Mouse (Mus musculus) ovary, postnatal 36 days (tissue): ENCODE data around the gene Pkmyt1.
A peak's percentile ranks its signal among the peaks of the same experiment; 100 is the strongest.
"Not testable (repeated sequence)": the region's sequence is repeated elsewhere in the genome, so short reads cannot be mapped to it uniquely, and the experiment has no call there.

Source experiments
- DNase-seq: peaks from one replicate; pipeline ENCODE4 v3.0.0; 2022; ENCODE audit warnings: low spot score, mixed read lengths

Gene Pkmyt1

DNA sequence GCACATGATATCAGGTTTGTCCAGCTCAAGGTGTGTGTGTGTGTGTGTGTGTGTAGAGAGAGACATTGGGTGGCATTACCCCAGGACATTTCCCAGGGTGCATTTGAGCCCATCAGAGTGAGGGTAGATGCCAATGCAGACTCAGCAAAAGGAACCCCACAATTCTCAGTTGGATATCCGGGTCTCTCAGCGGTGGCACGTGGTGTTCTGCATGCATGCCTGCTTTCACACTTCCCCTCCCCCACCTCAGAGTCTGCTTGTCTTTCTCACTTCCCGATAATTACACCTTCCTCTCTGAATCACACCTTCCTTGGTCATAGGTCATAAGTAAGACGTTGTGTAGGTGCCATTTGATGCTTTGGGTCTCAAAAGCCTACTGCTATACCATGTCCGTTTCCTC, 21.9 kb downstream of the Pkmyt1 start:
- DNase-seq = no peak

DNA sequence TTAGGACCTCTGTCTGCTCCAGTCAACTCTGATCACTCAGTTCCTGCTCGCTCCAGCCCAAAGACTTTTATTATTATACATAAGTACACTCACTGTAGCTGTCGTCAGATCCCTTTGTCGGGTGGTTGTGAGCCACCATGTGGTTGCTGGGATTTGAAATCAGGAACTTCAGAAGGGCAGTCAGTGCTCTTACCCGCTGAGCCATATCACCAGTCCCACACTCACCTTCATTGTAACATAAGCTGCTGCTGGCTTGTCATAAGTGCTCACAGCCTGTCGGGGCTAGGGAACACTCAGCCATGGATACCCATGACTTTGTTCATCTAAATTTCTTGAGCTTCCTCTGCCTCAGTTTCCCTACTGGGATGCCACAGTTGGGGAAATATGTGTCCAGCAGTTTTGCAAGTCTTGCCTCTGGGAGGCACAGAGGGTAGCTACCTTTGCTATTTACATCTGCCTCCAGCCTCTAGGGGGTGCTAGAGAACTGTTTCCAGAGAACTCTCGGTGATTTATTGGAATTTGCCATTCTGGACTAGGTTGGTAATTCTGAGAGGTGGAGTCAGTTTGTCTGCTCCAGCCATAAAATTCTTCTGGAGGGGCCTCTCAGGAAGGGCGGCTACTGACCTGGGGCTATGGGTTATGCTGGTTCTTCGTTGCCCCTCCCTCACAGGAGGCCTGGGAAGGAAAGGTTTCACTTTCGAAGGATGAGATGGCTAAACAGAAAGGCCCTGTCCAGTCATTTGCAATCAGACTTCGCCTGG, 22.7 kb downstream of the Pkmyt1 start:
- DNase-seq = peak; percentile 29

DNA sequence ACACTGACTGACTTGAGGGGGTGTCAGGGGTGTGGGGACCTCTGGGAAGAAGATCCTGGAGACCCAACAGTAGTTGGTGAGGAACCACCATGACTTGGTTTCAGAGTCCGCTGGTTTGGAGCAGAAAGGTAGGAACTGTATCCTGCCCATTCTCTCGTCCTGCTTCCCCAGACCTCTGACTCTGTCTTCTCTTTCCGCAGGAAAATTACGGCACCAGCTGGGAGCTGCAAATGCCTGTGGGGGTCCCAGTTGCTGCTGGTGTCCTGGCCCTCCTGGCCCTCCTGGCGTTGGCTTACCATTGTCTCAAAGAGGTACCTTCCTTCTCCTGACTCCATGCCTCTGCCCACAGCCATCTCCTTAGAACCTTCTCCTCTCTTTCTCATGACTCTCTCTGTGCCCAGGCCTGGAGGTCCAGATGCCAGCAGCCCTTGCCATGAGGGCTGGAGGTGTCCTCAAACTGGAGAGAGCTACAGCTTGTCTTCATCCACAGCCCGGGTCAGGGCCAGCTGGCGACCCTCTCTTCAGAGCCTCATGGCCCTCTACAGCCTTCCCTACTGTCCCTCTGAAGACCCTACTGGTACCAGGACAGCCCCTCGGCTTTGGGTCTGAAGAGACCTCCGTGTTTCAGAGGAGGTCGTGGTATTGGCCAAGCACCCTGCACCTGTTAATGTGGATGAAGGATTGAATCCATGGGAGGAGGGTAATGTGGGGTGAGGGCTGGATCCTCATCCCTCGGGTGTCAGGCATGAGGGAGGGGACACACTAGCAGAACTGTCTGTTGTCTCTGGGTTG, 23.5 kb downstream of the Pkmyt1 start:
- DNase-seq = no peak

GRCm38 (mm10) chr17:23755689-23756088, 29.6 kb downstream of the Pkmyt1 start:
- no peak for DNase-seq

DNA sequence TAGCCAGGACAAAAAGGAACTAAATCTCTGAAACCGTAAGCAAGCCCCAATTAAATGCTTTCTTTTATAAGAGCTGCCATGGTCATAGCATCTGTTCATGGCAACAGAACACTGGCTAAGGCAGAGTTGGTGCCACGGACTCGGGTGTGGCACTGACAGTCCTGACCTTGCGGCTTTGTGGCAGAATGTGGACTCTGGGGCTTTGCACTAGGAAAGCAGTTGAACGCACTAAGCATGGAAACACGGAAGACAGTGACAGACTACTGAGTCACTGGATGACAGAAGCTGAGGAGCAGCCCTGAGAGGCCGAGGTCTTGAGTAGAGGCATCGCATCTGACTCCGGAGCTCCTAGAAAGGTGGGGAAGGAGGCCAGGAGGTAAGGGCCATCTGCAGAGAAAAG, 31.4 kb downstream of the Pkmyt1 start:
- no peak for DNase-seq

GRCm38 (mm10) chr17:23758801-23759200, 32.7 kb downstream of the Pkmyt1 start:
- no peak for DNase-seq

DNA sequence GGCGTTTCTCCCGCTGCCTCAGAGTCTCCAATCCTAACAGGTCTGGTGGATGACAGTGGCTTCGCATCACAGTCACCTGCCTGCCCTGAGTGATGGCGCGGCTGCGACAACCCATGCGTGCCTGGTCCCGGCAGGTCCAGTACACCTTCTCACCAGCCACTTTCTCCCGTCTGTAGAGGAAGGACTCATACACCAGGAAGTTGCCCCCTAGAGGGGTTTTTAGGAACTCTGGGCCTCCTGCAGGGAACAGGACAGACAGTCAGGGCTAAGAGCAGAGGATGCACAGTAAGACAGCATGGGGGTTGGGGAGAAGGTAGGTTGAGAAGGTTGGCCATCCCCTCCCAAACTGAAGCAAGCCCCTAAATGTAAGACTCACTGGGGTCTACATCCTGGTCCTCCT, 34.1 kb downstream of the Pkmyt1 start:
- DNase-seq = no peak

DNA sequence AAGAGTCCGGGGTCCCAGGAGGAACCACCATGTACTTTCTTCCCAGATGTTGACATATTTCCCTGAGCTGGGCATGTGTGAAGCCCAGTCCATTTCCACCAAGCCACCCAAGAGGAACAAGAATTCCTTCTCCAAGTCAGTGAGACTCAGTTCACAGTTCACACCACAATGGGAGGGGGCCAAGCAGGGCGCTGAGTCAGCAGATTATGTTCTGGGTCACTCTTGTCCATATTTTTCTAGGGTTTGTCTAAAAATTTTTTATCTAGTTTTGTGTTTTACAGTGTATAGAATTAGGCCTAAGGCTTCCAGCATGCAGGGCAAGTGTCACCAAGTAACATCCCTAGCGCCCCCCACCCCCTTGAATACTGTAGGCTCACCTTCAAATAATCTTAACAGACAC, 35.0 kb downstream of the Pkmyt1 start:
- no peak for DNase-seq

DNA sequence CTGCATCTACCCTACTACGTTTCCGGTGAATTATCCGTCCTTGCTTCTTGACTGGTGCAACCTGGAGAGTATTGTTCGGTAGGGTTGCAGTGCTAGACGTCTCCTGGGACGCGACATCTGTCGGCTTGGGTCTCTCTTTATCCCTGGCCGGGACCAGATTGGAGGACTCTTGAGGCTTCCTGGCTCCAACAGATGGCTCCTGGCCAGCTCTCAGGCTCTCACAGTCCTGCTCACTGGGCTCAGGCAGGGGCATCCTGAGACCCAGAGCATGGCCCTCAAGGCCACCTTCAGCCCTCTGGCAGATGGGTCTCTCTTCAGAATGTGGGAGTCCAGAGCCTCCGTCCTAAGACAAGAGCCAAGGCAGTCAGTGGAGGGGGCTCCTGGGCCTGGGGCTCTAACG, 36.8 kb downstream of the Pkmyt1 start:
- no peak for DNase-seq

- DNase-seq = no peak
These were observed 44.4 kb downstream of the Pkmyt1 start for GRCm38 (mm10) chr17:23770493-23770892.

- DNase-seq = no peak
These were observed 44.8 kb downstream of the Pkmyt1 start for GRCm38 (mm10) chr17:23770896-23771283.

GRCm38 (mm10) chr17:23771284-23772218, 45.4 kb downstream of the Pkmyt1 start, which contains the start of gene Flywch1:
Gene Flywch1, minus strand, starts transcription at chr17:23771602.
- DNase-seq = peak; percentile 96

DNA sequence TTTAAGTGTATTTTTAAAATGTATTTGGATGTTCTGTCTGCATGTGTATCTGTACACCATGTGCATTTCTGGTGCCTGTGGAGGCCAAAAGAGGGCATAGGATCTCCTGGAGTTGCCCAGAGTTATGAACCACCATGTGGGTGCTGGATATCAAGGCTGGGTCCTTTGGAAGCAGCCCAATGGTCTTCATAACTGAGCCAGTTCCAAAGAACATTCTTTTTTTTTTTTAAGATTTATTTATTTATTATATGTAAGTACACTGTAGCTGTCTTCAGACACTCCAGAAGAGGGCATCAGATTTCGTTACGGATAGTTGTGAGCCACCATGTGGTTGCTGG, 46.1 kb downstream of the Pkmyt1 start:
- not testable (repeated sequence) for DNase-seq

- DNase-seq = no peak
These were observed 47.5 kb downstream of the Pkmyt1 start for GRCm38 (mm10) chr17:23773676-23774075.

DNA sequence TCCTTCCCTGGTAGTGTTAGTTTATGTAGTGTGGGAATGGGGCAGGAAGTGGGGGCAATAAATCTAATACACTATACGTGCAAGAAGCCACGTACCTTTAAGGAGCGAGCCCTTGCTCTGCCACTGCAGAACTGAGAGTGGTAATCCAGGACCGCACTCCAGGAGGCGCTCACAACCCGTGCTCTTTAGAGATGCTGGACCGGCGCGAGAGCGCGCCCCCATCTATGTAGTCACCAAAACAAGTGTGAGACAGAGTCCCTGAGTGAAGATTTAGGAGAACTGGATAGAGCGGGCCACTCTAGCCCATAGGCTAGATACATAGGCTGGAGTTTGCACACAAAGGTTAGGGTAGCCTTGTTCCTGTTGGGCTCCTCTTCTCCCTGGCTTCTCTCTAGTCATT, 48.0 kb downstream of the Pkmyt1 start:
- DNase-seq = peak; percentile 84

DNA sequence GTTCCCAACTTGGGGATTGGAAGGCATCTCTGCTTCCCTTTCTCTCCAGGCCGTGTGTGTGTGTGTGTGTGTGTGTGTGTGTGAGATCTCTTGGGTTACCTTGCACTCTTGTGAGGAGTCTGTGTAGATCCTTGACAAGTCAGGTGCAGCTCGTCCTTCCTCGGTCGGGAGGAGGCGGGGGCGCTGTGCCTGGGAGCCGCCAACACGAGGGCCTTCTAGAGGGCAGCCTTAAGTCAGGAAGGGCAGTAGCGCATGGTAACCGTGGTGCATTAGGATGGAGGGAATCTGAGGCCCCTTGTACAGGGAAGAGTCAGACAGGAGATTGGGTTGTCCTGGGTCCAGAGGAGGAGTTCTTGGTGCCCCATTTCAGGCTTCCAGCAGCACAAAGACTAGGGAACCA, 50.1 kb downstream of the Pkmyt1 start:
- no peak for DNase-seq

- DNase-seq = no peak
These were observed 51.0 kb downstream of the Pkmyt1 start for GRCm38 (mm10) chr17:23777141-23777540.

- no peak for DNase-seq
These were observed 52.3 kb downstream of the Pkmyt1 start for GRCm38 (mm10) chr17:23778447-23778846.

- DNase-seq = no peak
These were observed 57.2 kb downstream of the Pkmyt1 start for GRCm38 (mm10) chr17:23783352-23783751.

DNA sequence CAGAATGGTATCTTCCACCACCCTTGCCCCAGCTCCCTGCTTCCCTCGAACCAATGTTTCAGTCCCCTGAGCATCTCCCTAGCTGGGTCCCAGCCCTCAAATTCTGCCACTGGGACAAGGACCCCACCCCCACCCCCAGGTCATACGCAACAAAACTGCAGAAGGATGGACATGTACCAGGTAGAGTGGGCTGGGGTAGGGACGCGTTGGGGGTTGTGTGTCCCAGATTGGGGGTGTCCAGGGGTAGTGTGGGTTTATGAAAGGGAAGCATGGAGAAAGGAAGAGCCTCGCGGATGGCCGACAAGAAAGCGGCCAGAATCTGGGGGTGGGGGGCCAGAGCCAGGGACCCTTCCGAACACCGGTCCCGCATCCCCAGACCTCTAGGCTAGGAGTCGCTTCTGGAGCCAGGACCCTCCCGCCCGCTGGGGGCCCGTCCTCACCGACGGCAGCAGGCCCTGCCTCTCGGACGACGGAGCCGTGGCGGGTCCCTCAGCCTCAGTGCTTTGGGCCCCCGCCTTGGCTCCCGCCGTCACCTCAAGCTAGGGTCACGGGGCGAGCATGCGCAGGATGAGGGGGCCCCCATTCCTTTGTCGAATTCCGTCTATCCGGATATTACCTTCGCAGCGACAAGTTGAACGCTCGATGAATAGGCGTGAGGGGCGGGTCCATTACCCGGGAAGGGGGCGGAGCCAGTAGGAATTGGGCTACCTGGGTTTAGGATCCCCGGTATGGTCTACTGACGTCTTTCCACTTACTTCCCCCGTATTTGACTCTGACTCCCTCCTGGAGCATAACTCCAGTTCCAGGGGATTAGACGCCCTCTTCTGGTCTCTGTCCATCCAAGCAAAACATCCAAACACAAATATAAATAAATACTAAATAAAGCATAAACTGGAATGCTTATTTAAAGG, 59.7 kb downstream of the Pkmyt1 start, which contains the start of gene Flywch2:
Flywch2 (minus strand) TSS at position 521 of the 911 bp plus-strand sequence.
- peak; percentile 75 for DNase-seq
